In the genomic region with DNA sequence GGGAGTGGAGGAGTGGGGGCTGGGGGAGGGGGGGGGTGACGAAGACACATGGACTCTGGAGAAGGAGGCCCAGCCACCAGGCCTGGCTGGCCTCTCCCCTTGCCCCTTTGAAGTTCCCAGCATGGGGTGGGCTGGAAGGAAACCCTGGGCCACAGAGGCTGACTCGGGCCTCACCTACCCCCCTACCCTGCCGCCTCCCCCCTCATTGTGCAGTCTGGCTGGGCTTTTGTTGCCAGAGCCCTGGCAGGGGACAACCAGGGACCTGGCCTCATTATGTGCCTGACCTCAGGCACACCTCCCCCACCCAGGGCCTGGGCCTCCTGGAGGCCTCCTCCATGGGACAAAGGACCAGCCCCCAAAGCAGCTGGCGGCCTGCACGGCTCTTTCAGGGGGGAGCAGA, we compare ENCODE assay signal across 10 mouse cellular contexts.
DNase-seq lines count a peak whose midpoint lies in the region; ATAC-seq lines count a peak whose summit lies in the region.
"Had no signal": no experiment of that assay in that cellular context is flagged by ENCODE, and none has a peak within 500 bp of the region (broad histone marks: within the 10 kb centered on the region; RNA-seq: fewer than 3 reads in every experiment).

No protein-coding gene starts in this region.

- peak overlapping the region; percentile 87 for H3K27ac ChIP-seq in kidney, embryonic 14.5 days (ENCODE audit: low read depth, low read length)
- H3K27ac ChIP-seq in hindbrain, embryonic 15.5 days (replicated peaks) = peak overlapping the region; percentile 52
- H3K27ac ChIP-seq in neural tube, embryonic 12.5 days = peak overlapping the region; percentile 88

- no peak overlapping the region for H3K9ac ChIP-seq in kidney, embryonic 14.5 days (ENCODE audit: low read depth, low read length)
- H3K9ac ChIP-seq in hindbrain, embryonic 15.5 days = no peak overlapping the region
- H3K9ac ChIP-seq in neural tube, embryonic 12.5 days = peak overlapping the region; percentile 33; the same call in 1 of the 2 replicates

- H3K4me1 ChIP-seq in kidney, embryonic 14.5 days (ENCODE audit: control insufficient read depth, insufficient read depth, low read length) = peaks cover 65% of the 10 kb centered on the region
- H3K4me1 ChIP-seq in hindbrain, embryonic 15.5 days (replicated peaks) = peaks cover 65% of the 10 kb centered on the region
- H3K4me1 ChIP-seq in neural tube, embryonic 12.5 days = peaks cover 67% of the 10 kb centered on the region

- 3% methylated on average over 5 of the region's 5 CpGs for WGBS in kidney, embryonic 14.5 days
- 13% methylated on average over 5 of the region's 5 CpGs for WGBS in hindbrain, embryonic 15.5 days
- 4% methylated on average over 5 of the region's 5 CpGs for WGBS in neural tube, embryonic 12.5 days

- H3K36me3 ChIP-seq in kidney, embryonic 14.5 days (ENCODE audit: control insufficient read depth, insufficient read depth, low read length) = no peaks in the 10 kb centered on the region
- H3K36me3 ChIP-seq in hindbrain, embryonic 15.5 days = no peaks in the 10 kb centered on the region
- H3K36me3 ChIP-seq in neural tube, embryonic 12.5 days = no peaks in the 10 kb centered on the region
- H3K36me3 ChIP-seq: G1E had no signal

- H3K4me2 ChIP-seq in kidney, embryonic 14.5 days (replicated peaks; ENCODE audit: low read depth, low read length) = no peak overlapping the region; the same call in 1 of the 2 replicates
- no peak overlapping the region for H3K4me2 ChIP-seq in hindbrain, embryonic 15.5 days
- peak overlapping the region; percentile 24 for H3K4me2 ChIP-seq in neural tube, embryonic 12.5 days (replicated peaks)

- H3K4me3 ChIP-seq in kidney, embryonic 14.5 days (ENCODE audit: low read length) = no peak overlapping the region
- H3K4me3 ChIP-seq in hindbrain, embryonic 15.5 days = no peak overlapping the region
- H3K4me3 ChIP-seq in neural tube, embryonic 12.5 days = no peak overlapping the region

- no peaks in the 10 kb centered on the region for H3K9me3 ChIP-seq in kidney, embryonic 14.5 days (ENCODE audit: control insufficient read depth, low read length)
- H3K9me3 ChIP-seq in hindbrain, embryonic 15.5 days = no peaks in the 10 kb centered on the region
- H3K9me3 ChIP-seq in neural tube, embryonic 12.5 days = no peaks in the 10 kb centered on the region

- ATAC-seq in kidney, embryonic 14.5 days (ENCODE audit: low FRiP score, low TSS enrichment) = peak; percentile 83
- ATAC-seq in hindbrain, embryonic 15.5 days (ENCODE audit: low FRiP score, low read depth) = peak; percentile 16; the same call in 1 of the 2 replicates
- peak; percentile 51 for ATAC-seq in neural tube, embryonic 12.5 days (ENCODE audit: low FRiP score, low read depth)
- ATAC-seq in megakaryocyte-erythroid progenitor cell, adult 5-6 weeks (replicated peaks; ENCODE audit: low FRiP score, low TSS enrichment, poor library complexity, severe bottlenecking) = no peak

- no peaks in the 10 kb centered on the region for H3K27me3 ChIP-seq in kidney, embryonic 14.5 days (ENCODE audit: control insufficient read depth, insufficient read depth, low read length)
- no peaks in the 10 kb centered on the region for H3K27me3 ChIP-seq in hindbrain, embryonic 15.5 days
- no peaks in the 10 kb centered on the region for H3K27me3 ChIP-seq in neural tube, embryonic 12.5 days (replicated peaks)

- DNase-seq in kidney, adult 18-20 months = no peak
- DNase-seq in embryo, embryonic 9.5 days (ENCODE audit: extremely low spot score) = peak; percentile 92
- no peak for DNase-seq in natural killer cell, adult 2 months (ENCODE audit: low spot score in 2 of 2)
- no peak for DNase-seq in layer of hippocampus, postnatal 25 days (ENCODE audit: extremely low spot score in 1 of 2, low spot score in 1 of 2)
- DNase-seq: gastrocnemius, postnatal 10 days had no signal
